Mouse (Mus musculus): ENCODE measurements around the gene Dennd6b. TPM values are rescaled to one million over a fixed set of nuclear protein-coding genes. Genes with fewer than 3 reads are reported as not detected.

The Dennd6b gene
- polyA plus RNA-seq, 1 experiment from 2014 or later: 86.6 TPM

- Histone ChIP-seq H3K27ac (ENCODE audit: low read depth, low read length) (no peak overlapping the region), H3K27me3 (replicated peaks; ENCODE audit: control insufficient read depth, insufficient read depth, low read length) (peaks cover 5% of the 10 kb centered on the region; the same call in 1 of the 2 replicates), H3K36me3 (ENCODE audit: control insufficient read depth, insufficient read depth, low read length) (peaks cover 3% of the 10 kb centered on the region), H3K9me3 (ENCODE audit: control insufficient read depth, low read length) (no peaks in the 10 kb centered on the region), H3K4me3 (ENCODE audit: low read length) (no peak overlapping the region), H3K4me1 (ENCODE audit: control insufficient read depth, insufficient read depth, low read depth, low read length) (peaks cover 32% of the 10 kb centered on the region), H3K4me2 (ENCODE audit: low read length) (no peak overlapping the region), H3K9ac (ENCODE audit: low read depth, low read length) (no peak overlapping the region)
- WGBS: 89% methylated on average over 2 of the region's 2 CpGs
- no peak for ATAC-seq
These were observed 53.2 kb downstream of the Dennd6b start for GRCm38 (mm10) chr15:89143134-89143533.

GRCm38 (mm10) chr15:89141905-89142304, 54.4 kb downstream of the Dennd6b start:
- Histone ChIP-seq H3K36me3 (ENCODE audit: control insufficient read depth, insufficient read depth, low read length) (peaks cover 3% of the 10 kb centered on the region), H3K4me2 (ENCODE audit: low read length) (no peak overlapping the region), H3K9me3 (ENCODE audit: control insufficient read depth, low read length) (no peaks in the 10 kb centered on the region), H3K4me3 (ENCODE audit: low read length) (no peak overlapping the region), H3K9ac (ENCODE audit: low read depth, low read length) (no peak overlapping the region), H3K4me1 (ENCODE audit: control insufficient read depth, insufficient read depth, low read depth, low read length) (peaks cover 21% of the 10 kb centered on the region), H3K27ac (ENCODE audit: low read depth, low read length) (no peak overlapping the region), H3K27me3 (replicated peaks; ENCODE audit: control insufficient read depth, insufficient read depth, low read length) (peaks cover 5% of the 10 kb centered on the region; the same call in 1 of the 2 replicates)
- WGBS: 68% methylated on average over 4 of the region's 4 CpGs
- no peak for ATAC-seq

- peaks cover 3% of the 10 kb centered on the region for H3K36me3 ChIP-seq (ENCODE audit: control insufficient read depth, insufficient read depth, low read length)
- peaks cover 19% of the 10 kb centered on the region for H3K4me1 ChIP-seq (ENCODE audit: control insufficient read depth, insufficient read depth, low read depth, low read length)
- no peak overlapping the region for H3K9ac ChIP-seq (ENCODE audit: low read depth, low read length)
- no peak overlapping the region for H3K27ac ChIP-seq (ENCODE audit: low read depth, low read length)
- H3K9me3 ChIP-seq (ENCODE audit: control insufficient read depth, low read length): no peaks in the 10 kb centered on the region
- no peak for ATAC-seq
- no peak overlapping the region for H3K4me3 ChIP-seq (ENCODE audit: low read length)
- WGBS: 27% methylated on average over 5 of the region's 5 CpGs
- H3K4me2 ChIP-seq (ENCODE audit: low read length): no peak overlapping the region
- peaks cover 5% of the 10 kb centered on the region; the same call in 1 of the 2 replicates for H3K27me3 ChIP-seq (replicated peaks; ENCODE audit: control insufficient read depth, insufficient read depth, low read length)
These were observed 54.9 kb downstream of the Dennd6b start for GRCm38 (mm10) chr15:89141443-89141842.

GRCm38 (mm10) chr15:89140659-89141252, 55.5 kb downstream of the Dennd6b start, which contains the start of gene Mapk12:
TSS of gene Mapk12 (minus strand) at chr15:89140703.
- no peak within 1 kb of the TSS for H3K27ac ChIP-seq (ENCODE audit: low read depth, low read length)
- under 1% methylated on average over 21 of the region's 21 CpGs for WGBS
- peak within 1 kb of the TSS; percentile 61 for H3K9ac ChIP-seq (ENCODE audit: low read depth, low read length)
- H3K36me3 ChIP-seq (ENCODE audit: control insufficient read depth, insufficient read depth, low read length): peaks cover 3% of the 10 kb centered on the region
- ATAC-seq: peak; percentile 52
- H3K4me2 ChIP-seq (ENCODE audit: low read length): peak within 1 kb of the TSS; percentile 85
- peaks cover 13% of the 10 kb centered on the region for H3K4me1 ChIP-seq (ENCODE audit: control insufficient read depth, insufficient read depth, low read depth, low read length)
- H3K27me3 ChIP-seq (replicated peaks; ENCODE audit: control insufficient read depth, insufficient read depth, low read length): peaks cover 5% of the 10 kb centered on the region; the same call in 1 of the 2 replicates
- peak within 1 kb of the TSS; percentile 48 for H3K4me3 ChIP-seq (ENCODE audit: low read length)
- H3K9me3 ChIP-seq (ENCODE audit: control insufficient read depth, low read length): no peaks in the 10 kb centered on the region

GRCm38 (mm10) chr15:89140048-89140658, 56.1 kb downstream of the Dennd6b start:
- peak overlapping the region; percentile 61 for H3K9ac ChIP-seq (ENCODE audit: low read depth, low read length)
- no peaks in the 10 kb centered on the region for H3K9me3 ChIP-seq (ENCODE audit: control insufficient read depth, low read length)
- WGBS: under 1% methylated on average over 53 of the region's 53 CpGs
- H3K4me1 ChIP-seq (ENCODE audit: control insufficient read depth, insufficient read depth, low read depth, low read length): peaks cover 13% of the 10 kb centered on the region
- peaks cover 3% of the 10 kb centered on the region for H3K36me3 ChIP-seq (ENCODE audit: control insufficient read depth, insufficient read depth, low read length)
- peaks cover 5% of the 10 kb centered on the region; the same call in 1 of the 2 replicates for H3K27me3 ChIP-seq (replicated peaks; ENCODE audit: control insufficient read depth, insufficient read depth, low read length)
- ATAC-seq: peak; percentile 38
- no peak overlapping the region for H3K27ac ChIP-seq (ENCODE audit: low read depth, low read length)
- H3K4me2 ChIP-seq (ENCODE audit: low read length): peak overlapping the region; percentile 85
- peak overlapping the region; percentile 48 for H3K4me3 ChIP-seq (ENCODE audit: low read length)

GRCm38 (mm10) chr15:89138531-89138930, 57.8 kb downstream of the Dennd6b start:
- H3K4me1 ChIP-seq (ENCODE audit: control insufficient read depth, insufficient read depth, low read depth, low read length): peaks cover 13% of the 10 kb centered on the region
- no peak overlapping the region for H3K9ac ChIP-seq (ENCODE audit: low read depth, low read length)
- ATAC-seq: no peak
- peaks cover 5% of the 10 kb centered on the region; the same call in 1 of the 2 replicates for H3K27me3 ChIP-seq (replicated peaks; ENCODE audit: control insufficient read depth, insufficient read depth, low read length)
- no peak overlapping the region for H3K4me2 ChIP-seq (ENCODE audit: low read length)
- H3K27ac ChIP-seq (ENCODE audit: low read depth, low read length): no peak overlapping the region
- no peaks in the 10 kb centered on the region; the same call in 1 of the 2 replicates for H3K36me3 ChIP-seq (ENCODE audit: control insufficient read depth, insufficient read depth, low read length)
- no peaks in the 10 kb centered on the region for H3K9me3 ChIP-seq (ENCODE audit: control insufficient read depth, low read length)
- no peak overlapping the region for H3K4me3 ChIP-seq (ENCODE audit: low read length)
- WGBS: 96% methylated on average over 6 of the region's 6 CpGs

- Histone ChIP-seq H3K9ac (ENCODE audit: low read depth, low read length) (no peak overlapping the region), H3K4me2 (ENCODE audit: low read length) (no peak overlapping the region), H3K4me3 (ENCODE audit: low read length) (no peak overlapping the region), H3K9me3 (ENCODE audit: control insufficient read depth, low read length) (no peaks in the 10 kb centered on the region), H3K27me3 (replicated peaks; ENCODE audit: control insufficient read depth, insufficient read depth, low read length) (peaks cover 5% of the 10 kb centered on the region; the same call in 1 of the 2 replicates), H3K4me1 (ENCODE audit: control insufficient read depth, insufficient read depth, low read depth, low read length) (peaks cover 13% of the 10 kb centered on the region), H3K27ac (ENCODE audit: low read depth, low read length) (no peak overlapping the region), H3K36me3 (ENCODE audit: control insufficient read depth, insufficient read depth, low read length) (no peaks in the 10 kb centered on the region; the same call in 1 of the 2 replicates)
- no peak for ATAC-seq
- WGBS: 86% methylated on average over 7 of the region's 7 CpGs
These were observed 58.3 kb downstream of the Dennd6b start for GRCm38 (mm10) chr15:89138046-89138405.

- Histone ChIP-seq H3K4me3 (ENCODE audit: low read length) (no peak overlapping the region), H3K36me3 (ENCODE audit: control insufficient read depth, insufficient read depth, low read length) (no peaks in the 10 kb centered on the region), H3K9me3 (ENCODE audit: control insufficient read depth, low read length) (no peaks in the 10 kb centered on the region), H3K9ac (ENCODE audit: low read depth, low read length) (no peak overlapping the region), H3K27me3 (replicated peaks; ENCODE audit: control insufficient read depth, insufficient read depth, low read length) (peaks cover 5% of the 10 kb centered on the region; the same call in 1 of the 2 replicates), H3K4me2 (ENCODE audit: low read length) (no peak overlapping the region), H3K4me1 (ENCODE audit: control insufficient read depth, insufficient read depth, low read depth, low read length) (peaks cover 13% of the 10 kb centered on the region), H3K27ac (ENCODE audit: low read depth, low read length) (no peak overlapping the region)
- ATAC-seq: no peak
- 70% methylated on average over 11 of the region's 11 CpGs for WGBS
These were observed 58.8 kb downstream of the Dennd6b start for GRCm38 (mm10) chr15:89137378-89138045.
